Mouse (Mus musculus) neural tube, embryonic 12.5 days (tissue): ENCODE results near the gene Gm10337. TPM values are rescaled to one million over a fixed set of nuclear protein-coding genes. Genes with fewer than 3 reads are reported as not detected.

Experiments used
- ATAC-seq: fragments of 200-750 bp; cut with Nextera tagmentation; 2 replicates; pipeline ENCODE4 v1.8.0; 2017; ENCODE audit warnings: low read depth, mild to moderate bottlenecking, moderate TSS enrichment, moderate library complexity; ENCODE audit not compliant: low FRiP score
- H3K27ac ChIP-seq: fragments of 300-500 bp; sonication (generic); 2 replicates; pipeline ENCODE4 v1.5.1; 2016
- H3K27me3 ChIP-seq: fragments of 300-500 bp; sonication (generic); replicated peaks from 2 replicates; pipeline ENCODE4 v1.6.1; 2016; ENCODE audit warnings: mild to moderate bottlenecking
- H3K36me3 ChIP-seq: fragments of 300-500 bp; sonication (generic); 2 replicates; pipeline ENCODE4 v1.6.1; 2016; ENCODE audit warnings: mild to moderate bottlenecking
- H3K4me1 ChIP-seq: fragments of 300-500 bp; sonication (generic); 2 replicates; pipeline ENCODE4 v1.6.1; 2016
- H3K4me2 ChIP-seq: fragments of 300-500 bp; sonication (generic); replicated peaks from 2 replicates; pipeline ENCODE4 v1.6.1; 2016; ENCODE audit warnings: mild to moderate bottlenecking
- H3K4me3 ChIP-seq: fragments of 300-500 bp; sonication (generic); 2 replicates; pipeline ENCODE4 v1.5.1; 2016
- H3K9ac ChIP-seq: fragments of 300-500 bp; sonication (generic); 2 replicates; pipeline ENCODE4 v1.6.1; 2016; ENCODE audit warnings: mild to moderate bottlenecking
- H3K9me3 ChIP-seq: fragments of 300-500 bp; sonication (generic); 2 replicates; pipeline ENCODE4 v1.6.1; 2016; ENCODE audit warnings: mild to moderate bottlenecking
- WGBS: fragments of 180-500 bp; shearing (Covaris S2); methylation state at CpG from one replicate; pipeline ENCODE4 v1.1.7; 2016; 5-methylcytosine and 5-hydroxymethylcytosine counted together
- polyA plus RNA-seq: library from polyadenylated mRNA; unstranded; fragments of >200 nt; fragmentation: Nextera tagmentation; extraction: Ambion mirVana; gene quantifications from 2 replicates; pipeline ENCODE4 v1.2.1, GENCODE M21; 2016

The Gm10337 gene
- polyA plus RNA-seq, 1 experiment from 2014 or later = not detected

DNA sequence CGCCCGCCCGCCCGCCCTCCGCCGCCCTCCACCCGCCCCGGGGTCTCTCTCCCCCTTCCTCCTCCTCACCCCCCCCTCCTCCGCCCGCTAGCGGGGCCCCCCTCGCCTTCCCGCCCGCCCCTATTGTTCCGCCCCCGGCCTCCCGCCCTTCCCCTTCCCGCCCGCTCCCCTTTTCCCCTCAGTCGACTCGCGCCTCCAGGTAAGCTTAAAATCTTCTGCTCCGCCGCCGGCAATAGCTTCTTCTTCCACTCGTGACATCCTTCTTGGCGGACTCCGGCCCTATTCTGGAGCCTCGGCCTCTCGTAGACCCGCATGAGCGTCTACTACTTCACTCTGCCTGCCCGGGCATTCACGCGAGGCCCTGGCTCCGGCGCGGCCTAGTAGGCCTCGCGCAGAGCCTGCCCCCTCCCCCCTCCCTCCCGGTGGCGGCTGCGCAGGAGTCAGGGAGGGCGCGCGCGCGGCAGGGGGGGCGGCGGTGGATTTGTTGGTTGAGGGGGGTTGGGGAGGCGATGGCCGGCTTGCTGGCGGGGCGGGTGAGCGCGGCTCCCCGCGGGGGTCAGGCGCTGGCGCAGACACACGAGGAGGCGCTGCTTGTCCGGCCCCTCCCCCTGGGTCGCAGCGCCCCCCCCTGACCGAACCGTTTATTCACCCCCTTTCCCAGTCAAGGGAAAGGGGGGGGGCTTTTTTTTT lies 32.8 kb upstream of the Gm10337 start:
- H3K4me3 ChIP-seq = peak overlapping the region; percentile 76
- WGBS = 0% methylated on average over 48 of the region's 67 CpGs
- no peaks in the 10 kb centered on the region for H3K27me3 ChIP-seq
- H3K9me3 ChIP-seq = no peaks in the 10 kb centered on the region
- H3K36me3 ChIP-seq = peaks cover 19% of the 10 kb centered on the region
- H3K9ac ChIP-seq = peak overlapping the region; percentile 92
- H3K4me1 ChIP-seq = peaks cover 8% of the 10 kb centered on the region; the same call in 1 of the 2 replicates
- peak overlapping the region; percentile 73 for H3K4me2 ChIP-seq
- ATAC-seq = peak; percentile 79
- H3K27ac ChIP-seq = peak overlapping the region; percentile 95

GRCm38 (mm10) chr15:102471295-102471645 lies 32.3 kb upstream of the Gm10337 start:
- Histone ChIP-seq H3K36me3 (peaks cover 24% of the 10 kb centered on the region), H3K27me3 (no peaks in the 10 kb centered on the region), H3K9ac (peak overlapping the region; percentile 92), H3K4me3 (peak overlapping the region; percentile 76), H3K4me1 (peaks cover 8% of the 10 kb centered on the region; the same call in 1 of the 2 replicates), H3K9me3 (no peaks in the 10 kb centered on the region), H3K27ac (no peak overlapping the region; the same call in 1 of the 2 replicates), H3K4me2 (peak overlapping the region; percentile 73)
- WGBS = under 1% methylated on average over 10 of the region's 10 CpGs
- no peak for ATAC-seq

DNA sequence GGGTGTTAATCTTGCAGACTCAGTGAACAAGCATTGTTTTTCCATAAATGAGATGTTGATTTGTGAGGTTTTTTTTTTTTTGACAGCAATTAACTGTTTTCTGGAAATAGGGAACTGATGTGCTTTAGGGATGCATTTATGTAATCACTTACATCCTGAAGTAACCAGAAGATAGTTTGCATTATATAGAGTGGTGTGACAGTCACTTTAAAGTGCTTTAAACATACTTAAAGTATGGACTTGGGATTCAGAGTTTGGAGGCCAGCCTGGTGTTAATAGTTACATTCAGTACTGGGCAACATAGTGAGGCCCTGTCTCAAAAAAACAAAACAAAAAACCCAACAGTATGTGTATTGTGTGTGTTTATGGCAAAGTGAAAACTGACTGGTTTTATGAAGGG lies 31.8 kb upstream of the Gm10337 start:
- peak overlapping the region; percentile 73 for H3K4me2 ChIP-seq
- H3K27ac ChIP-seq = no peak overlapping the region
- H3K36me3 ChIP-seq = peaks cover 29% of the 10 kb centered on the region
- H3K9ac ChIP-seq = peak overlapping the region; percentile 92
- peak overlapping the region; percentile 76 for H3K4me3 ChIP-seq
- H3K4me1 ChIP-seq = peaks cover 8% of the 10 kb centered on the region; the same call in 1 of the 2 replicates
- H3K27me3 ChIP-seq = no peaks in the 10 kb centered on the region
- no peaks in the 10 kb centered on the region for H3K9me3 ChIP-seq
- no peak for ATAC-seq

DNA sequence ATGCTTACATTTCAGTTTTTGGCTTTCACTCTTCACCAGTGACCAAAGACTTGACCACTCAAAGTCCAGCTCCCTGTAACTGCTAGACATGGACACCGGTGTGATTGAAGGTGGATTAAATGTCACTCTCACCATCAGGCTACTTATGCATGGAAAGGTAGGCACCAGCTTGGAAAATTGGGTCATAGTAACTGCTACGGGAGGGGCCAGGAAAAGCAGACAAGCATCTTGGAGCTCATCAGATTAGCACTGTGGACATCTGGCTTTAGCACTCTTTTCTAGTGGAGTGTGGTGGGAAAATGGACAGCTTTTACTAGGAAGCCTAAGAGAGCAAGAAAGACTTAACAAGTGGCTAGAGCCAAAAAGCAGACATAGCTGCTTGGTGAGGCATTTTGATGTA lies 30.3 kb upstream of the Gm10337 start:
- Histone ChIP-seq H3K4me3 (no peak overlapping the region), H3K4me2 (0 out of 2 replicates have a peak overlapping the region, but pooled peaks have one; percentile 73), H3K9ac (no peak overlapping the region), H3K4me1 (peaks cover 8% of the 10 kb centered on the region; the same call in 1 of the 2 replicates), H3K27ac (no peak overlapping the region), H3K36me3 (peaks cover 41% of the 10 kb centered on the region), H3K9me3 (no peaks in the 10 kb centered on the region), H3K27me3 (no peaks in the 10 kb centered on the region)
- ATAC-seq = no peak
- WGBS = 83% methylated on average over 2 of the region's 2 CpGs

- H3K9me3 ChIP-seq = no peaks in the 10 kb centered on the region
- H3K4me2 ChIP-seq = no peak overlapping the region
- no peak overlapping the region for H3K4me3 ChIP-seq
- no peak overlapping the region for H3K9ac ChIP-seq
- no peaks in the 10 kb centered on the region for H3K27me3 ChIP-seq
- H3K4me1 ChIP-seq = peaks cover 8% of the 10 kb centered on the region; the same call in 1 of the 2 replicates
- ATAC-seq = no peak
- no peak overlapping the region for H3K27ac ChIP-seq
- 93% methylated on average over 2 of the region's 2 CpGs for WGBS
- peaks cover 52% of the 10 kb centered on the region for H3K36me3 ChIP-seq
Observed at GRCm38 (mm10) chr15:102474520-102474919, 29.0 kb upstream of the Gm10337 start.

GRCm38 (mm10) chr15:102483136-102483535 lies 20.4 kb upstream of the Gm10337 start:
- H3K27me3 ChIP-seq = no peaks in the 10 kb centered on the region
- H3K36me3 ChIP-seq = peaks cover 82% of the 10 kb centered on the region
- no peaks in the 10 kb centered on the region for H3K4me1 ChIP-seq
- ATAC-seq = no peak
- WGBS = 92% methylated on average over 3 of the region's 3 CpGs
- no peaks in the 10 kb centered on the region for H3K9me3 ChIP-seq
- H3K27ac ChIP-seq = no peak overlapping the region
- H3K4me3 ChIP-seq = no peak overlapping the region
- H3K4me2 ChIP-seq = no peak overlapping the region
- no peak overlapping the region for H3K9ac ChIP-seq

DNA sequence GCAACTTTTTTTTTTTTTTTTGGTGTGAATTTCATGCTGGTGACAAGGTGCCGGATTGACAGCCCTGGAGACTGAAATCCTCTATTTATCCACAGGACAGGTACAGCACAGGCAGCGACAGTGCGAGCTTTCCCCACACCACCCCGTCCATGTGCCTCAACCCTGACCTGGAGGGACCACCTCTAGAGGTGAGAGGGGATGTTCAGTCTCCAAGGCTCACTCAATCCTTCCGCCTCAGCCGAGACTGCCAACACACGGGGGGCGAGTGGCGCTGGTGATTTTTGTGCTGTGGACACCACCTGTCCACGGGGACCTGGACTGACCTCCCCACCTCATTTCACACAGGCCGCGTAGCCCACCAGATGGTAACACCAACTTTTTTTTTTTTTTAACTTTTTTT lies 17.7 kb upstream of the Gm10337 start:
- no peak overlapping the region for H3K27ac ChIP-seq
- H3K4me1 ChIP-seq = no peaks in the 10 kb centered on the region
- no peaks in the 10 kb centered on the region for H3K9me3 ChIP-seq
- H3K4me3 ChIP-seq = no peak overlapping the region
- 93% methylated on average over 12 of the region's 12 CpGs for WGBS
- H3K9ac ChIP-seq = no peak overlapping the region
- H3K27me3 ChIP-seq = no peaks in the 10 kb centered on the region
- ATAC-seq = no peak
- H3K4me2 ChIP-seq = no peak overlapping the region
- peaks cover 87% of the 10 kb centered on the region for H3K36me3 ChIP-seq

DNA sequence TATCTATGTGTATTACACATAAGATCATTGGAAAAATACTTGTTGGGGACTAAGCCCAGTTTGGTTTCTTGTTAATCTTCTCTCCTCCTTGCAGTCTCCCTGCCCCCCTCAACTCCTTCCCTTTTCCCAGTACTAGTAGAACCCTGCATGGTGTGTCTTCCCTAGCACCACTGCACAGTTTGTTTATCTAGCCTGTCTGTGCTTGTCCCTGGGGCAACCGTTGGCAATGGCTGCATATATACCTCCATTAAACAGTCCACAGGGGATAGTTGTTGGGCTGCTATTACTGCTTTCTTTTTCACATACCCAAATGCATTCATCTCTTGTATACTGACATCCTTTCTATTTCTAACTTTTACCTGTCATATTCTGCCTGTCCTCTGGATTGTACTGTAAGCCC lies 15.9 kb upstream of the Gm10337 start:
- H3K27ac ChIP-seq = no peak overlapping the region
- ATAC-seq = no peak
- peaks cover 85% of the 10 kb centered on the region for H3K36me3 ChIP-seq
- H3K4me1 ChIP-seq = no peaks in the 10 kb centered on the region
- H3K9me3 ChIP-seq = no peaks in the 10 kb centered on the region
- no peak overlapping the region for H3K4me2 ChIP-seq
- H3K27me3 ChIP-seq = no peaks in the 10 kb centered on the region
- WGBS = 81% methylated on average over 1 of the region's 1 CpGs
- no peak overlapping the region for H3K9ac ChIP-seq
- H3K4me3 ChIP-seq = no peak overlapping the region

DNA sequence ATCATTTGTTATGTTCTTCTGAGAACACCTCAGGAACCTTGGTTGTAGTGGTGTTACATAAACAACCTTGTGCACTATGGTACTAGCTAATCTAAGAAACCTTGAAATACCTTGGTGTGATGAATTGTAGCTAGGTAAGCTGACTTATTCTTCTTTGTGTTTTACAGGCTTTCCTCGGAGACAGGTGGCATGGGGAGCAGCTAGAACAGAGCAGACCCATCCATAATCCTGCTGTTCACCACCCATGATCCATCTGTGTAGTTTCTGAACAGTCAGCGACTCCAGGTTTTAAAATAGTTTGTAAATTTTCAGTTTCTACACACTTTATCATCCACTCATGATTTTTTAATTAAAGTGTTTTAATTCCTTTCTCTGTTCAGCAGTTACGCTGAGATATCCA lies 5.2 kb upstream of the Gm10337 start:
- ATAC-seq = no peak
- Histone ChIP-seq H3K9ac (no peak overlapping the region), H3K4me3 (no peak overlapping the region), H3K4me2 (no peak overlapping the region), H3K4me1 (no peaks in the 10 kb centered on the region), H3K27me3 (no peaks in the 10 kb centered on the region), H3K27ac (no peak overlapping the region), H3K9me3 (no peaks in the 10 kb centered on the region), H3K36me3 (peaks cover 85% of the 10 kb centered on the region)
- 93% methylated on average over 3 of the region's 3 CpGs for WGBS

GRCm38 (mm10) chr15:102499370-102499769 lies 4.2 kb upstream of the Gm10337 start:
- Histone ChIP-seq H3K9ac (no peak overlapping the region), H3K4me2 (no peak overlapping the region), H3K4me3 (no peak overlapping the region), H3K9me3 (no peaks in the 10 kb centered on the region), H3K4me1 (no peaks in the 10 kb centered on the region), H3K27ac (no peak overlapping the region), H3K27me3 (no peaks in the 10 kb centered on the region), H3K36me3 (peaks cover 87% of the 10 kb centered on the region)
- ATAC-seq = no peak
- WGBS = 80% methylated on average over 3 of the region's 3 CpGs

DNA sequence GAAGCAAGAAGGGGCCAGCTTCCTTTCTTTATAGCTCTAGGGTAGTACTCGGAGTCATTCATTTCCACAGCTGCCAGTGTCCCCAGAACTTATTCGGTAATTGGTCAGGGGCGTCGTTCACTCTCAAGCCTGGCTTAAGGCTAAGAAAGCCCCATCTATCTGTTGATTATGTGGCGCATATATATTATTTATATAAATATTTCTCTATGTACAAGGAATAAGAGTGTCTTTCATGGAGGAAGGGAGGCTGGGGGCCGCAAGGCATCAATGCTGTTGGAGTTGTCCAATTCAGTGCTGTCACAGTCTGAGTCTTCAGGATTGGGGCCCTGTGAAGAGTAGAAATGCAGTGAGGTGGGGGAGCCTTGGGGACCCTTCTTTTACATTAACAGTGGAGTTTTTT lies 3.7 kb upstream of the Gm10337 start:
- ATAC-seq = no peak
- H3K9ac ChIP-seq = no peak overlapping the region
- H3K4me1 ChIP-seq = no peaks in the 10 kb centered on the region
- WGBS = 89% methylated on average over 6 of the region's 6 CpGs
- H3K27me3 ChIP-seq = no peaks in the 10 kb centered on the region
- H3K27ac ChIP-seq = no peak overlapping the region
- H3K9me3 ChIP-seq = no peaks in the 10 kb centered on the region
- H3K4me3 ChIP-seq = no peak overlapping the region
- peaks cover 85% of the 10 kb centered on the region for H3K36me3 ChIP-seq
- no peak overlapping the region for H3K4me2 ChIP-seq

DNA sequence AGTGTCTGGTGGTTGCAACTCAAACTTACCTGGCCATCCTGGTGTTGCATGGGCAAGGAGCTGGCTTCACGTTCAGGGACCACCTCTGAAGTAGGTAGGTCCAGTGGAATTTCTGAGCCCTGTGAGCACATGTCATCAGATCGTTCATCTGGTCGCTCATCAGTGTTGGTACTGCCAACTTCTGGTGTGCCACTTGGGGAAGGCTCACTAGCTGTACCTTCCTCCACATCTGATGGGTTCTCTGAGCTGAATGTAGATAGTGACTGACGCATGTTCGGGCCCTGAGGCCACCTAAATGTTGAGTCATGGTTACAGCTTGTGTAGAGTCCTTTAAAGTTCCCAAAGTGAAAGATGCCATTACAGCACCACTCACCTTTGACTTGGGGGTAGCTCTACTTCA lies 3.0 kb upstream of the Gm10337 start:
- Histone ChIP-seq H3K4me3 (no peak overlapping the region), H3K4me1 (no peaks in the 10 kb centered on the region), H3K9me3 (no peaks in the 10 kb centered on the region), H3K27me3 (no peaks in the 10 kb centered on the region), H3K4me2 (no peak overlapping the region), H3K36me3 (peaks cover 86% of the 10 kb centered on the region), H3K9ac (no peak overlapping the region), H3K27ac (no peak overlapping the region)
- 93% methylated on average over 5 of the region's 5 CpGs for WGBS
- ATAC-seq = no peak
